Mouse (Mus musculus) C2C12 (cell line): ENCODE measurements at regions not wholly inside any gene's neighbourhood (a gene's known extent, or its start where the extent isn't known, plus 50 kb on each side); places are given as distances from the start of the nearest gene placed in this dataset.

Experiments
- H3K27me3 ChIP-seq: one replicate; pipeline ENCODE4 v1.6.1; 2011; ENCODE audit not compliant: control insufficient read depth, insufficient read depth, insufficient read length
- H3K36me3 ChIP-seq: one replicate; pipeline ENCODE4 v1.6.1; 2011; ENCODE audit not compliant: control insufficient read depth, insufficient read depth
- H3K4me3 ChIP-seq: one replicate; pipeline ENCODE4 v1.5.1; 2011; ENCODE audit warnings: mild to moderate bottlenecking, control low read depth; ENCODE audit not compliant: poor library complexity, insufficient read depth, severe bottlenecking
- H3K79me2 ChIP-seq: one replicate; pipeline ENCODE4 v1.6.1; 2011; ENCODE audit not compliant: control insufficient read depth, insufficient read depth
- H3K79me3 ChIP-seq: one replicate; pipeline ENCODE4 v1.6.1; 2011; ENCODE audit warnings: low read depth, control low read depth
- H3ac ChIP-seq: one replicate; pipeline ENCODE3; 2011; ENCODE audit warnings: low read depth; ENCODE audit not compliant: control insufficient read depth, insufficient read length
- CEBPB ChIP-seq: IDR thresholded peaks from one replicate; pipeline ENCODE4 v1.6.1; 2011; ENCODE audit warnings: low read depth, mild to moderate bottlenecking, control low read depth, moderate library complexity
- CTCF ChIP-seq: IDR thresholded peaks from one replicate; pipeline ENCODE4 v1.5.1; 2011; ENCODE audit not compliant: control insufficient read depth, insufficient read depth, insufficient read length
- FOSL1 ChIP-seq: IDR thresholded peaks from one replicate; pipeline ENCODE4 v1.8.0; 2011; ENCODE audit warnings: mild to moderate bottlenecking, low read length; ENCODE audit not compliant: poor library complexity, insufficient read depth, severe bottlenecking
- MAX ChIP-seq: IDR thresholded peaks from one replicate; pipeline ENCODE4 v1.6.1; 2011; ENCODE audit warnings: mild to moderate bottlenecking, control low read depth
- MYOD1 ChIP-seq: IDR thresholded peaks from one replicate; pipeline ENCODE4 v1.6.1; 2011; ENCODE audit warnings: low read depth; ENCODE audit not compliant: control insufficient read depth, insufficient read length
- MYOG ChIP-seq: IDR thresholded peaks from one replicate; pipeline ENCODE4 v1.6.1; 2011; ENCODE audit not compliant: control insufficient read depth, insufficient read length; ENCODE audit errors: extremely low read depth
- USF1 ChIP-seq: IDR thresholded peaks from one replicate; pipeline ENCODE4 v1.6.1; 2011; ENCODE audit warnings: low read depth, mild to moderate bottlenecking, control low read depth, moderate library complexity

DNA sequence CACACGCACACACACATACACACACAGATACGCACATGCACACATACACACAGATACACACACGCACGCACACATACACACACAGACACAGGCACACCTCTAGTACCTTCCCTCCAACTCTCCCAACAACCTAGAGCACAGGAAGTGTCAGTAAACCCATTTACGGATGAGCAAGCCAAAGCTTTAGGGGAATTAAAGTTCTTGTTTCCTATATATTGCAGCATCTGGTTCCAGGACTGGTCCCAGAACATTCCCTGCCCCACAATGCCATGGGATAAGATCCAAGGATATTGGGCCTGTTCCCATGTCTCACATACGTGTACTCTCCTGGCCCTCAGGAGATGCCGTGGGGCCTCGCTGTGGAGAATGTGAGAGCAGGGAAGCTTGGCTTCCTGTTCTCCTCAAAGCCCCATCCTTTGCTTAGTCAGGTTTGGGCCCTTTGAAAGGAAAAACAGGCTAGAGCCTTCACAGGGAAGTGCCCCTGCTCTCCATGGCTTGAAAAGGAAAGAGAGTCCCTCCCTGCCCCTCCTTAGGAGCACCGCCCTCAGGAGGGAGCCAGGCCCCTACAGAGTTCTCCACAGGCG, 75.9 kb downstream of the Zfp36l2 start:
- Histone ChIP-seq H3K36me3 (no peaks in the 10 kb centered on the region), H3K79me3 (no peaks in the 10 kb centered on the region), H3ac (no peak overlapping the region), H3K27me3 (no peaks in the 10 kb centered on the region), H3K4me3 (no peak overlapping the region), H3K79me2 (no peaks in the 10 kb centered on the region)
- TF ChIP-seq CEBPB: no peak
- no peak for TF ChIP-seq MAX
- no peak for TF ChIP-seq FOSL1
- no peak for TF ChIP-seq MYOG
- no peak for TF ChIP-seq CTCF
- TF ChIP-seq MYOD1: no peak
- TF ChIP-seq USF1: no peak

DNA sequence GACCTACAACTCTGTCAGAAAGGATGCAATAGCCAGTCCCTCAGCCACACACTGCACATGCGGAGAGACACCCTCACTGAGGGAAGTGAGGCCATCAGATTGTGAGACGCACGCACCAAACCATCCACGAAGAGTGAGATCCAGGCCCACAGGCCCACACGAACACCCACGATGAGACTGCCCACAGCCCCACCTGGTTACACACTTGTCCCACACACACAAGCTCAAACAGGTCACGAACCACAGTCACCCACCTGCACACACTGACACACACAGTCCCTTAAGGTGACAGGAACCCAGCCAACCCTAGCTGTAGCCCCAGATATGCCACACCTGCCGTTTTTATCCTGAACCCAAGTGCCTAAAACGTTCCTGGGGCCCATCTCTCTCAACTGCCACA, 76.8 kb downstream of the Zfp36l2 start:
- TF ChIP-seq USF1 (no peak), CEBPB (no peak)
- Histone ChIP-seq H3K36me3 (no peaks in the 10 kb centered on the region), H3K27me3 (no peaks in the 10 kb centered on the region), H3K79me2 (no peaks in the 10 kb centered on the region), H3K79me3 (no peaks in the 10 kb centered on the region), H3ac (no peak overlapping the region), H3K4me3 (no peak overlapping the region)

DNA sequence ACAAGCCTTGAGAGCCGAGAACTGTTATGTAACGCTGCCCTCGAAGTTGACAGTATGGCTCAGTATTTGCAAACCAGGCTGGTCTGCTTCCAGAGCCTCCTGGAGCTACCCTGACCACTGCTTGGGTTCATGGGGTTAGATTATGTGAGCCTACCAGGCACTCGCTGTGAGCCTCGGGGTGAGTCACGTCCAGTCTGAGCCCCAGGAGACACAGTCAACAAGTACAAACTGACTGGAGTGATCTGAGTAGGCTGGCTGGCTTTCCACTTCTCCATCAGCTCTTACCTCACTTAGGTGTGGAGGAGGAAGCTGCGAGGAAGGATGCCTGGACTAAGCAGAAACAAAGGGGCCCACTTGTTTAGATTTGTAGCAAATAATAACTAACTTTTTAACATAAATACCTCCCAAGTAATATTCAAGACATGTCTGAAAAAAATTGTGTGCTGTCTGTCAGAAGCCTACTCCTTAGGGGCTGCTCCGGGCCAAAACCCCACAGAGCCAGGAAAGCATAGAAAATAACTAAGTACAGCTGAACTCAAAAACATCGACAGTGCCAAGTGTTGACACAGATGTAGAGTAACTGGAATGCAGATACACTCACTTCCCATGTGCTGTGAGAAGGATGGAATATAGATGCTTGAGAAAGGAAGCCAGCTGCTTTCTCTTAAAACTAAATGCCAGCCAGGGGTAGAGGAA, 77.6 kb downstream of the Zfp36l2 start:
- H3K79me3 ChIP-seq: no peaks in the 10 kb centered on the region
- H3ac ChIP-seq: no peak overlapping the region
- no peaks in the 10 kb centered on the region for H3K36me3 ChIP-seq
- no peaks in the 10 kb centered on the region for H3K79me2 ChIP-seq
- TF ChIP-seq MAX (peak; percentile 51), MYOD1 (no peak), FOSL1 (peak; percentile 19)
- no peak overlapping the region for H3K4me3 ChIP-seq
- H3K27me3 ChIP-seq: no peaks in the 10 kb centered on the region

DNA sequence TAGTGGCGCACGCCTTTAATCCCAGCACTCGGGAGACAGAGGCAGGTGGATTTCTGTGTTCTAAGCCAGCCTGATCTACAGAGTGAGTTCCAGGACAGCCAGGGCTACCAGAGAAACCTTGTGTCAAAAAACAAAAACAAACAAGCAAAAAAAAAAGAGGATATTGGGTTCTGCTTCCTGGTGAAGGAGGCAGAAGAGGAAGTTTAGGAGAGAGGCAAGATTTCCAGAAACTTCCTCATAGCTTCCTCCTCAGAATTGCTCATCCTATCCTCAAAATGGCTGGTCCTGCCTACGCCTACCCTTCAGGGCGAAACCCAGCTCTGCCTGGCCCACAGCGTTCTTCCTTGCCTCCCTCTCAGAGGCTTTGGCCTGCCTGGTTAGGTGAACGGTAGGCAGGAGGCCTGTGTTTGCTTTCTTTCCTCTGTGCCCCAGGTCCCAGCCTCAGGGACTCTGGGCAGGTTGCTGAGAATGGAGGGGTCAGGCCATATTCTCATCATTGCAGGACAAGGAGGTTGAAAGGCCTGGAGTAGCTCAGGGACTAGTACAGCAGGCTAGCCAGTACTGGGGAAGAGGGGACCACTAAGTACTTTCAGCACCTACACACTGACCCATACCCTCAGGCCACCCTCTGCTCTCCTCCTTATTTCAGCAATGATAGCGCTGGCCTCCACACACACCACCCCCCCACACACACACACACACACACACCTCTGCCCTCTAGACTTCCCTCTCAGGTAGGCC, 79.6 kb downstream of the Zfp36l2 start:
- H3K4me3 ChIP-seq: no peak overlapping the region
- H3K36me3 ChIP-seq: no peaks in the 10 kb centered on the region
- TF ChIP-seq CTCF: no peak
- no peak overlapping the region for H3ac ChIP-seq
- no peaks in the 10 kb centered on the region for H3K27me3 ChIP-seq
- H3K79me3 ChIP-seq: no peaks in the 10 kb centered on the region
- no peaks in the 10 kb centered on the region for H3K79me2 ChIP-seq

DNA sequence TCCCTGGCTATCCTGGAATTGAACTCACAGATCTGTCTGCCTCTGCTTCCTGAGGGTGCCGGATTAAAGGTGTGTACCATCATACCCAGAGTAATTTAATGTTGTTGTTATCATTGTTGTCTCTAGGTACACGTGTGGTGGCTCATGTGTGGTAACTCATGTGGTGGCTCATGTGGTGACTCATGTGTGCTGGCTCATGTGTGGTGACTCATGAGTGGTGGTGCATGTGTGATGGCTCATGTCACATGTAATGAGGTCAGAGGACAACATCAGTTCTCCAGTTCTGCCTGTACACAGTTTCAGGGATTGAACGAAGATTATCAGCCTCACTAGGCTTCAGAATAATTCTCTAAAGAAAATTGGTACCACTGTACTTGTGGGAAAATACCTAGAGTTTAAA, 80.2 kb downstream of the Zfp36l2 start:
- H3ac ChIP-seq: no peak overlapping the region
- H3K79me2 ChIP-seq: no peaks in the 10 kb centered on the region
- TF ChIP-seq MYOG: no peak
- no peak for TF ChIP-seq USF1
- TF ChIP-seq MAX: no peak
- TF ChIP-seq CEBPB: no peak
- TF ChIP-seq MYOD1: no peak
- H3K36me3 ChIP-seq: no peaks in the 10 kb centered on the region
- no peak overlapping the region for H3K4me3 ChIP-seq
- no peaks in the 10 kb centered on the region for H3K27me3 ChIP-seq
- H3K79me3 ChIP-seq: no peaks in the 10 kb centered on the region

DNA sequence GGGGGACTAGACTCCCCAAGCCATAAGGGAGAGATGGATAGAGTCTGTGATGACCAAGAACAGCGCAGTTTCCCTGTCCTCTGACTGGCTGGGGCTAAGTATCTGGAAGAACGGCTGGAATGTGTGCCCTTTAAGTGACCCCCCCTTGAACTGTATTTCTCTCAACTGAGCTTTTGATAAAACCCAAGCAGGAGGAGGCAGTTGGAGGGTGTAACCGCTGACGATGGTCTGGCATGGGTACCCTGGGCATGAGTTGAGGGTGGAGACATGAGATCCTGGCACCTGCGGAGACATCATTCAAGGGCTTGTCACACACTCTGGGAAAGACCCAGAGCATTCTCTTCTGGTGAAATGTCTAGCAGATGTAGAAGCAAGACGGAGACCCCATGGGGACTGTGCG, 83.5 kb downstream of the Zfp36l2 start:
- no peak for TF ChIP-seq CTCF
- no peak for TF ChIP-seq MYOD1
- no peak for TF ChIP-seq MYOG
- TF ChIP-seq FOSL1: no peak
- no peak for TF ChIP-seq USF1
- TF ChIP-seq MAX: no peak
- TF ChIP-seq CEBPB: no peak
- Histone ChIP-seq H3K36me3 (no peaks in the 10 kb centered on the region), H3K27me3 (no peaks in the 10 kb centered on the region), H3ac (no peak overlapping the region), H3K79me2 (no peaks in the 10 kb centered on the region), H3K4me3 (no peak overlapping the region), H3K79me3 (no peaks in the 10 kb centered on the region)
